Mouse (Mus musculus) A20 (cell line): ENCODE measurements around the gene Pla2g1b.
"Not testable (repeated sequence)": the region's sequence is repeated elsewhere in the genome, so short reads cannot be mapped to it uniquely, and the experiment has no call there.

ENCODE experiments used
- DNase-seq: peaks from one replicate; pipeline ENCODE4 v3.0.0-alpha.2; 2011; ENCODE audit warnings: low read depth, low spot score

Pla2g1b gene

GRCm38 (mm10) chr5:115483947-115484920, 18.2 kb downstream of the Pla2g1b start, which contains the start of gene Sirt4:
Gene Sirt4 (minus strand): TSS chr5:115484725.
- peak; percentile 95 for DNase-seq

- no peak for DNase-seq
These were observed 18.9 kb downstream of the Pla2g1b start for GRCm38 (mm10) chr5:115484996-115485395.

GRCm38 (mm10) chr5:115485489-115486205, 19.6 kb downstream of the Pla2g1b start:
- no peak for DNase-seq

GRCm38 (mm10) chr5:115486726-115487125, 20.7 kb downstream of the Pla2g1b start:
- no peak for DNase-seq

- DNase-seq, result no peak
These were observed 21.3 kb downstream of the Pla2g1b start for GRCm38 (mm10) chr5:115487353-115487752.

GRCm38 (mm10) chr5:115487942-115488580, 22.0 kb downstream of the Pla2g1b start:
- DNase-seq, result peak; percentile 63

- peak; percentile 89 for DNase-seq
These were observed 23.0 kb downstream of the Pla2g1b start for GRCm38 (mm10) chr5:115488841-115489698.

GRCm38 (mm10) chr5:115489699-115490637, 23.9 kb downstream of the Pla2g1b start:
- DNase-seq, result peak; percentile 96

- DNase-seq, result no peak
These were observed 24.6 kb downstream of the Pla2g1b start for GRCm38 (mm10) chr5:115490638-115491000.

- DNase-seq, result peak; percentile 57
These were observed 25.0 kb downstream of the Pla2g1b start for GRCm38 (mm10) chr5:115491076-115491475.

GRCm38 (mm10) chr5:115491771-115492322, 25.8 kb downstream of the Pla2g1b start:
- peak; percentile 72 for DNase-seq

GRCm38 (mm10) chr5:115492711-115493335, 26.8 kb downstream of the Pla2g1b start:
- no peak for DNase-seq

- no peak for DNase-seq
These were observed 27.4 kb downstream of the Pla2g1b start for GRCm38 (mm10) chr5:115493441-115493840.

- not testable (repeated sequence) for DNase-seq
These were observed 29.6 kb downstream of the Pla2g1b start for GRCm38 (mm10) chr5:115495618-115496017.

GRCm38 (mm10) chr5:115497033-115497432, 31.0 kb downstream of the Pla2g1b start:
- no peak for DNase-seq

GRCm38 (mm10) chr5:115498307-115499240, 32.5 kb downstream of the Pla2g1b start:
- no peak for DNase-seq

- DNase-seq, result no peak
These were observed 34.4 kb downstream of the Pla2g1b start for GRCm38 (mm10) chr5:115500383-115500935.

GRCm38 (mm10) chr5:115503035-115503434, 37.0 kb downstream of the Pla2g1b start:
- DNase-seq, result no peak
